Mouse (Mus musculus): Measurements from ENCODE around the gene Pde4d. TPM values are rescaled to one million over a fixed set of nuclear protein-coding genes. Genes with fewer than 3 reads are reported as not detected.

Pde4d gene
- total and polyA plus RNA-seq, 3 experiments = 18.5 to 18.8 TPM; not detected in 1

- Histone ChIP-seq H3K36me3 (ENCODE audit: control insufficient read depth in 1 of 2, insufficient read depth in 2 of 2, low read length in 2 of 2) (no peaks in the 10 kb centered on the region), H3K4me3 (ENCODE audit: control insufficient read depth in 1 of 2, insufficient read depth in 1 of 2, low read depth in 2 of 2, low read length in 2 of 2) (no peak overlapping the region), H3K27me3 (ENCODE audit: control insufficient read depth in 1 of 2, insufficient read depth in 2 of 2, low read length in 2 of 2) (no peaks in the 10 kb centered on the region; a peak in 1 of 4 replicates), H3K4me1 (ENCODE audit: control insufficient read depth in 1 of 2, insufficient read depth in 2 of 2, low read length in 2 of 2) (no peaks in the 10 kb centered on the region), H3K9ac (ENCODE audit: control insufficient read depth, low read depth, low read length, poor library complexity, severe bottlenecking) (no peak overlapping the region), H3K27ac (ENCODE audit: control insufficient read depth, low read depth, low read length) (no peak overlapping the region), H3K79me2 (ENCODE audit: control insufficient read depth, insufficient read depth, low read length, poor library complexity) (no peaks in the 10 kb centered on the region), H3K9me3 (replicated peaks; ENCODE audit: insufficient read depth, low read length) (no peaks in the 10 kb centered on the region)
- TF ChIP-seq SIN3A (IDR thresholded peaks at IDR 0.05; ENCODE audit: low read length) = no peak
- TF ChIP-seq ZKSCAN1 (IDR thresholded peaks at IDR 0.05; ENCODE audit: low read depth, low read length) = no peak
- TF ChIP-seq GABPA (IDR thresholded peaks at IDR 0.05; ENCODE audit: low read depth, low read length) = no peak
- no peak for TF ChIP-seq RCOR1 (IDR thresholded peaks at IDR 0.05; ENCODE audit: low read depth, low read length)
- no peak for TF ChIP-seq TCF12 (IDR thresholded peaks at IDR 0.05; ENCODE audit: low read depth, low read length)
- no peak for DNase-seq (ENCODE audit: low read depth, low spot score)
These were observed 721.9 kb downstream of the Pde4d start for GRCm38 (mm10) chr13:109171688-109172087.

- H3K36me3 ChIP-seq (ENCODE audit: control insufficient read depth in 1 of 2, insufficient read depth in 2 of 2, low read length in 2 of 2) = no peaks in the 10 kb centered on the region
- TF ChIP-seq MAFK (IDR thresholded peaks at IDR 0.05; ENCODE audit: borderline replicate concordance, low read depth, low read length) (no peak), SMC3 (IDR thresholded peaks at IDR 0.05; ENCODE audit: low read depth, low read length) (no peak), MAZ (IDR thresholded peaks at IDR 0.05; ENCODE audit: low read depth, low read length) (no peak), JUND (IDR thresholded peaks at IDR 0.05; ENCODE audit: low read depth, low read length) (no peak), USF2 (IDR thresholded peaks at IDR 0.05; ENCODE audit: borderline replicate concordance in 1 of 2, insufficient read depth in 1 of 2, low read depth in 1 of 2, low read length in 2 of 2) (no peak), NELFE (IDR thresholded peaks at IDR 0.05; ENCODE audit: low read depth, low read length) (no peak), UBTF (IDR thresholded peaks at IDR 0.05; ENCODE audit: borderline replicate concordance, insufficient read depth, low read depth, low read length) (no peak), E2F4 (IDR thresholded peaks at IDR 0.05; ENCODE audit: borderline replicate concordance, low read depth, low read length) (no peak), ZNF384 (IDR thresholded peaks at IDR 0.05; ENCODE audit: low read depth, low read length) (no peak), RAD21 (IDR thresholded peaks at IDR 0.05; ENCODE audit: low read depth, low read length) (no peak), USF1 (IDR thresholded peaks at IDR 0.05; ENCODE audit: low read depth, low read length) (no peak), CHD2 (IDR thresholded peaks at IDR 0.05; ENCODE audit: low read length) (no peak), POLR2A (IDR thresholded peaks at IDR 0.05; ENCODE audit: control insufficient read depth in 1 of 2, insufficient read depth in 1 of 2, low read depth in 1 of 2, low read length in 2 of 2, poor library complexity in 1 of 2) (no peak), GATA1 (IDR thresholded peaks at IDR 0.05; ENCODE audit: low read depth, low read length) (no peak), RCOR1 (IDR thresholded peaks at IDR 0.05; ENCODE audit: low read depth, low read length) (no peak)
- no peaks in the 10 kb centered on the region for H3K79me2 ChIP-seq (ENCODE audit: control insufficient read depth, insufficient read depth, low read length, poor library complexity)
- no peak for DNase-seq (ENCODE audit: low read depth, low spot score)
- no peak overlapping the region for H3K4me3 ChIP-seq (ENCODE audit: control insufficient read depth in 1 of 2, insufficient read depth in 1 of 2, low read depth in 2 of 2, low read length in 2 of 2)
- no peaks in the 10 kb centered on the region for H3K9me3 ChIP-seq (replicated peaks; ENCODE audit: insufficient read depth, low read length)
- H3K4me1 ChIP-seq (ENCODE audit: control insufficient read depth in 1 of 2, insufficient read depth in 2 of 2, low read length in 2 of 2) = no peaks in the 10 kb centered on the region
- H3K9ac ChIP-seq (ENCODE audit: control insufficient read depth, low read depth, low read length, poor library complexity, severe bottlenecking) = no peak overlapping the region
- H3K27me3 ChIP-seq (ENCODE audit: control insufficient read depth in 1 of 2, insufficient read depth in 2 of 2, low read length in 2 of 2) = no peaks in the 10 kb centered on the region
- no peak overlapping the region for H3K27ac ChIP-seq (ENCODE audit: control insufficient read depth, low read depth, low read length)
These were observed 725.5 kb downstream of the Pde4d start for GRCm38 (mm10) chr13:109175281-109175680.

Data from MEL (cell line).